In genomic region chr8:105807766-105808165, GRCm38 (mm10) we compare ENCODE assay signal across 16 mouse cellular contexts. TPM values are rescaled to one million over a fixed set of nuclear protein-coding genes. Genes with fewer than 3 reads are reported as not detected.
DNase-seq lines count a peak whose midpoint lies in the region; ATAC-seq and TF ChIP-seq lines count a peak whose summit lies in the region.
"Had no signal": no experiment of that assay in that cellular context is flagged by ENCODE, and none has a peak within 500 bp of the region (broad histone marks: within the 10 kb centered on the region; RNA-seq: fewer than 3 reads in every experiment).

No protein-coding gene starts in this region.

- peaks cover 10% of the 10 kb centered on the region for H3K36me3 ChIP-seq in heart, embryonic 16.5 days (ENCODE audit: control insufficient read depth, insufficient read depth)
- peaks cover 0 to 51% of the 10 kb centered on the region in 2 experiments; a peak in 2 of 4 replicates for H3K36me3 ChIP-seq in MEL (ENCODE audit: control insufficient read depth in 1 of 2, insufficient read depth in 2 of 2, low read length in 2 of 2)
- H3K36me3 ChIP-seq in liver, embryonic 13.5 days = peaks cover 87% of the 10 kb centered on the region
- H3K36me3 ChIP-seq in forebrain, embryonic 11.5 days (ENCODE audit: control insufficient read depth, insufficient read depth, low read length) = no peaks in the 10 kb centered on the region

- H3K27me3 ChIP-seq in heart, embryonic 16.5 days (ENCODE audit: control insufficient read depth, insufficient read depth, low read length) = no peaks in the 10 kb centered on the region
- no peaks in the 10 kb centered on the region for H3K27me3 ChIP-seq in MEL (ENCODE audit: control insufficient read depth in 1 of 2, insufficient read depth in 2 of 2, low read length in 2 of 2)
- H3K27me3 ChIP-seq in liver, embryonic 13.5 days = no peaks in the 10 kb centered on the region
- no peaks in the 10 kb centered on the region for H3K27me3 ChIP-seq in forebrain, embryonic 11.5 days (ENCODE audit: control insufficient read depth, insufficient read depth, low read length)
- H3K27me3 ChIP-seq: limb, embryonic 15.5 days had no signal

- peaks cover 20% of the 10 kb centered on the region for H3K4me1 ChIP-seq in heart, embryonic 16.5 days (ENCODE audit: control insufficient read depth, insufficient read depth, low read length)
- H3K4me1 ChIP-seq in MEL (ENCODE audit: control insufficient read depth in 1 of 2, insufficient read depth in 2 of 2, low read length in 2 of 2) = peaks cover 35 to 44% of the 10 kb centered on the region in 2 experiments
- peaks cover 32% of the 10 kb centered on the region for H3K4me1 ChIP-seq in brown adipose tissue, adult 24 weeks (ENCODE audit: control insufficient read depth, insufficient read depth, insufficient read length, low read length)
- peaks cover 95% of the 10 kb centered on the region for H3K4me1 ChIP-seq in liver, embryonic 13.5 days (replicated peaks)
- no peaks in the 10 kb centered on the region for H3K4me1 ChIP-seq in forebrain, embryonic 11.5 days (replicated peaks; ENCODE audit: control insufficient read depth, insufficient read depth, low read length)

- DNase-seq in heart, adult 9 months (ENCODE audit: low spot score in 2 of 2) = no peak
- DNase-seq in MEL (ENCODE audit: low read depth, low spot score) = no peak
- DNase-seq in liver, embryonic 13.5 days = no peak
- no peak for DNase-seq in forebrain, embryonic 11.5 days (ENCODE audit: low spot score)
- no peak for DNase-seq in adrenal gland, postnatal 25 days
- DNase-seq: adrenal gland, adult 8-10 months had no signal

- no peaks in the 10 kb centered on the region for H3K9me3 ChIP-seq in heart, embryonic 16.5 days (replicated peaks; ENCODE audit: control insufficient read depth, low read length)
- no peaks in the 10 kb centered on the region for H3K9me3 ChIP-seq in MEL (replicated peaks; ENCODE audit: insufficient read depth, low read length)
- no peaks in the 10 kb centered on the region for H3K9me3 ChIP-seq in liver, embryonic 13.5 days (replicated peaks)
- H3K9me3 ChIP-seq in forebrain, embryonic 11.5 days (ENCODE audit: control insufficient read depth, low read length) = no peaks in the 10 kb centered on the region
- H3K9me3 ChIP-seq: limb, embryonic 15.5 days had no signal

- no peak overlapping the region for H3K9ac ChIP-seq in heart, embryonic 16.5 days (ENCODE audit: low read length)
- no peak overlapping the region for H3K9ac ChIP-seq in MEL (ENCODE audit: control insufficient read depth, low read depth, low read length, poor library complexity, severe bottlenecking)
- peak overlapping the region; percentile 22; the same call in 1 of the 2 replicates for H3K9ac ChIP-seq in liver, embryonic 13.5 days
- no peak overlapping the region for H3K9ac ChIP-seq in forebrain, embryonic 11.5 days (ENCODE audit: low read length)
- H3K9ac ChIP-seq: limb, embryonic 15.5 days had no signal

- H3K27ac ChIP-seq in heart, embryonic 16.5 days (ENCODE audit: low read length) = peak overlapping the region; percentile 1; the same call in 1 of the 2 replicates
- peak overlapping the region; percentile 20; the same call in 1 of the 2 replicates for H3K27ac ChIP-seq in MEL (ENCODE audit: control insufficient read depth, low read depth, low read length)
- H3K27ac ChIP-seq in brown adipose tissue, adult 24 weeks (replicated peaks; ENCODE audit: low read depth, low read length) = 0 out of 2 replicates have a peak overlapping the region, but pooled peaks have one; percentile 7
- H3K27ac ChIP-seq in liver, embryonic 13.5 days = peak overlapping the region; percentile 71
- H3K27ac ChIP-seq in forebrain, embryonic 11.5 days (ENCODE audit: low read depth, low read length) = no peak overlapping the region
- H3K27ac ChIP-seq: left cerebral cortex, adult 2 months; limb, embryonic 15.5 days had no signal

- 63% methylated on average over 5 of the region's 5 CpGs for WGBS in heart, embryonic 16.5 days
- WGBS in liver, embryonic 13.5 days (ENCODE audit: insufficient replicate concordance) = 80% methylated on average over 5 of the region's 5 CpGs
- 91% methylated on average over 5 of the region's 5 CpGs for WGBS in forebrain, embryonic 11.5 days

- no peak for TF ChIP-seq POLR2A in MEL (IDR thresholded peaks at IDR 0.05; ENCODE audit: control insufficient read depth in 1 of 2, insufficient read depth in 1 of 2, low read depth in 1 of 2, low read length in 2 of 2, poor library complexity in 1 of 2)

- TF ChIP-seq CTCF in MEL (IDR thresholded peaks at IDR 0.05 in 2 of 3, conservative IDR thresholded peaks at IDR 0.05 in 1 of 3; ENCODE audit: control insufficient read depth in 1 of 3, insufficient read depth in 1 of 3, low read depth in 2 of 3, low read length in 3 of 3, poor library complexity in 1 of 3, severe bottlenecking in 1 of 3) = no peak

- ATAC-seq in heart, embryonic 16.5 days (replicated peaks; ENCODE audit: extremely low read depth, insufficient read depth, low FRiP score) = no peak
- no peak for ATAC-seq in liver, embryonic 13.5 days (ENCODE audit: low read depth)
- no peak for ATAC-seq in forebrain, embryonic 11.5 days (replicated peaks; ENCODE audit: low FRiP score)
- no peak for ATAC-seq in megakaryocyte-erythroid progenitor cell, adult 5-6 weeks (replicated peaks; ENCODE audit: low FRiP score, low TSS enrichment, poor library complexity, severe bottlenecking)
- ATAC-seq: CD4-positive, CD25-positive, alpha-beta regulatory T cell, adult 4 months; intestine, embryonic 16.5 days had no signal

- no peak overlapping the region for H3K4me2 ChIP-seq in heart, embryonic 16.5 days (ENCODE audit: low read depth, low read length)
- 0 out of 2 replicates have a peak overlapping the region, but pooled peaks have one; percentile 0 for H3K4me2 ChIP-seq in liver, embryonic 13.5 days
- no peak overlapping the region for H3K4me2 ChIP-seq in forebrain, embryonic 11.5 days (ENCODE audit: low read depth, low read length, severe bottlenecking)
- H3K4me2 ChIP-seq: limb, embryonic 15.5 days had no signal

- no peak overlapping the region for H3K4me3 ChIP-seq in heart, embryonic 16.5 days (ENCODE audit: low read length)
- H3K4me3 ChIP-seq in MEL (ENCODE audit: control insufficient read depth in 1 of 2, insufficient read depth in 1 of 2, low read depth in 2 of 2, low read length in 2 of 2) = no peak overlapping the region
- H3K4me3 ChIP-seq in brown adipose tissue, adult 24 weeks (ENCODE audit: insufficient read depth, low read depth, low read length) = no peak overlapping the region
- H3K4me3 ChIP-seq in liver, embryonic 13.5 days (replicated peaks) = no peak overlapping the region
- H3K4me3 ChIP-seq in forebrain, embryonic 11.5 days (ENCODE audit: low read depth, low read length) = no peak overlapping the region
- H3K4me3 ChIP-seq: left cerebral cortex, adult 2 months; limb, embryonic 15.5 days had no signal

- peaks cover 3% of the 10 kb centered on the region; the same call in 1 of the 2 replicates for H3K79me2 ChIP-seq in MEL (ENCODE audit: control insufficient read depth, insufficient read depth, low read length, poor library complexity)

- no peak for TF ChIP-seq RAD21 in MEL (IDR thresholded peaks at IDR 0.05; ENCODE audit: low read depth, low read length)

- TF ChIP-seq EP300 in MEL (IDR thresholded peaks at IDR 0.05; ENCODE audit: low read depth in 1 of 2, low read length in 2 of 2) = no peak

RNA-seq across cellular contexts. Expression of gene Ranbp10, which starts 19.4 kb away (rescaled TPM):
- polyA plus RNA-seq in heart, embryonic 16.5 days (2015; fragmentation: Nextera tagmentation; extraction: Ambion mirVana) = 8.3 and 9.2 TPM in 2 replicates
- 7.4 and 7.7 TPM in 2 replicates for total RNA-seq in MEL (2012; rRNA removed)
- 10 to 100 TPM in 1 of 2 experiments, not detected in 1; 22.1 TPM for polyA plus RNA-seq in MEL (2012; ENCODE audit: insufficient read depth in 1 of 2, insufficient read length in 2 of 2, low read depth in 1 of 2, low replicate concordance in 2 of 2, missing spikeins in 1 of 2)
- 7.5 and 7.6 TPM in 2 replicates for polyA plus RNA-seq in brown adipose tissue, adult 24 weeks (2012; ENCODE audit: insufficient read depth, insufficient read length, missing spikeins)
- polyA plus RNA-seq in liver, embryonic 13.5 days (2015; fragmentation: Nextera tagmentation; extraction: Ambion mirVana) = 36.1 and 36.2 TPM in 2 replicates
- polyA plus RNA-seq in forebrain, embryonic 11.5 days (2014; fragmentation: Nextera tagmentation; extraction: Ambion mirVana) = 15.8 and 16.1 TPM in 2 replicates
- total RNA-seq in megakaryocyte-erythroid progenitor cell, adult 5-6 weeks (2014; fragmentation: Nextera tagmentation) = 34.9 and 36.4 TPM in 2 replicates
- total RNA-seq in megakaryocyte-erythroid progenitor cell, adult 5-6 weeks (2017) = 8.3 and 16.0 TPM in 2 replicates
- total RNA-seq in adrenal gland, postnatal 25 days (2021) = 25.4 and 29.5 TPM in 2 replicates

RNA-seq across cellular contexts. Expression of gene Tsnaxip1, which starts 19.8 kb away (rescaled TPM):
- 0.43 and 0.64 TPM in 2 replicates for polyA plus RNA-seq in heart, embryonic 16.5 days (2015; fragmentation: Nextera tagmentation; extraction: Ambion mirVana)
- total RNA-seq in MEL (2012; rRNA removed) = not detected in 2 replicates
- polyA plus RNA-seq in MEL (2012; ENCODE audit: insufficient read depth in 1 of 2, insufficient read length in 2 of 2, low read depth in 1 of 2, low replicate concordance in 2 of 2, missing spikeins in 1 of 2) = under 1 TPM in 1 of 2 experiments, not detected in 1; 0.10 TPM
- not detected in 2 replicates for polyA plus RNA-seq in brown adipose tissue, adult 24 weeks (2012; ENCODE audit: insufficient read depth, insufficient read length, missing spikeins)
- 0.06 and 0.08 TPM in 2 replicates for polyA plus RNA-seq in liver, embryonic 13.5 days (2015; fragmentation: Nextera tagmentation; extraction: Ambion mirVana)
- polyA plus RNA-seq in forebrain, embryonic 11.5 days (2014; fragmentation: Nextera tagmentation; extraction: Ambion mirVana) = 0.21 and 0.23 TPM in 2 replicates
- total RNA-seq in megakaryocyte-erythroid progenitor cell, adult 5-6 weeks (2014; fragmentation: Nextera tagmentation) = not detected in 2 replicates
- total RNA-seq in megakaryocyte-erythroid progenitor cell, adult 5-6 weeks (2017) = not detected in 2 replicates
- total RNA-seq in adrenal gland, postnatal 25 days (2021) = not detected in 2 replicates
- total RNA-seq: adrenal gland, adult 8-10 months; heart, postnatal 4 days; monocyte, adult 5-6 weeks had no signal
- polyA plus RNA-seq: intestine, embryonic 16.5 days; urinary bladder, adult 2 months had no signal

RNA-seq across cellular contexts. Expression of gene Cenpt, which starts 45.3 kb away (rescaled TPM):
- polyA plus RNA-seq in heart, embryonic 16.5 days (2015; fragmentation: Nextera tagmentation; extraction: Ambion mirVana) = 34.0 and 35.6 TPM in 2 replicates
- total RNA-seq in MEL (2012; rRNA removed) = 14.2 and 15.7 TPM in 2 replicates
- 10 to 100 TPM in 1 of 2 experiments, not detected in 1; 26.5 TPM for polyA plus RNA-seq in MEL (2012; ENCODE audit: insufficient read depth in 1 of 2, insufficient read length in 2 of 2, low read depth in 1 of 2, low replicate concordance in 2 of 2, missing spikeins in 1 of 2)
- 1.4 and 3.5 TPM in 2 replicates for polyA plus RNA-seq in brown adipose tissue, adult 24 weeks (2012; ENCODE audit: insufficient read depth, insufficient read length, missing spikeins)
- polyA plus RNA-seq in liver, embryonic 13.5 days (2015; fragmentation: Nextera tagmentation; extraction: Ambion mirVana) = 21.5 and 22.3 TPM in 2 replicates
- 59.7 and 62.0 TPM in 2 replicates for polyA plus RNA-seq in forebrain, embryonic 11.5 days (2014; fragmentation: Nextera tagmentation; extraction: Ambion mirVana)
- total RNA-seq in megakaryocyte-erythroid progenitor cell, adult 5-6 weeks (2014; fragmentation: Nextera tagmentation) = 32.0 and 47.6 TPM in 2 replicates
- total RNA-seq in megakaryocyte-erythroid progenitor cell, adult 5-6 weeks (2017) = 14.2 and 20.0 TPM in 2 replicates
- 7.5 and 9.2 TPM in 2 replicates for total RNA-seq in adrenal gland, postnatal 25 days (2021)

RNA-seq across cellular contexts. Expression of gene Thap11, which starts 47.2 kb away (rescaled TPM):
- 49.0 and 50.9 TPM in 2 replicates for polyA plus RNA-seq in heart, embryonic 16.5 days (2015; fragmentation: Nextera tagmentation; extraction: Ambion mirVana)
- 41.9 and 48.8 TPM in 2 replicates for total RNA-seq in MEL (2012; rRNA removed)
- 10 to 100 TPM in 1 of 2 experiments, not detected in 1; 51.4 TPM for polyA plus RNA-seq in MEL (2012; ENCODE audit: insufficient read depth in 1 of 2, insufficient read length in 2 of 2, low read depth in 1 of 2, low replicate concordance in 2 of 2, missing spikeins in 1 of 2)
- 9.3 and 15.4 TPM in 2 replicates for polyA plus RNA-seq in brown adipose tissue, adult 24 weeks (2012; ENCODE audit: insufficient read depth, insufficient read length, missing spikeins)
- 38.2 and 40.7 TPM in 2 replicates for polyA plus RNA-seq in liver, embryonic 13.5 days (2015; fragmentation: Nextera tagmentation; extraction: Ambion mirVana)
- 85.6 and 87.3 TPM in 2 replicates for polyA plus RNA-seq in forebrain, embryonic 11.5 days (2014; fragmentation: Nextera tagmentation; extraction: Ambion mirVana)
- 24.4 and 27.1 TPM in 2 replicates for total RNA-seq in megakaryocyte-erythroid progenitor cell, adult 5-6 weeks (2014; fragmentation: Nextera tagmentation)
- 18.5 and 33.4 TPM in 2 replicates for total RNA-seq in megakaryocyte-erythroid progenitor cell, adult 5-6 weeks (2017)
- 38.0 and 40.1 TPM in 2 replicates for total RNA-seq in adrenal gland, postnatal 25 days (2021)

RNA-seq across cellular contexts. Expression of gene Gfod2, which starts 49.3 kb away (rescaled TPM):
- 7.5 and 12.0 TPM in 2 replicates for polyA plus RNA-seq in heart, embryonic 16.5 days (2015; fragmentation: Nextera tagmentation; extraction: Ambion mirVana)
- total RNA-seq in MEL (2012; rRNA removed) = 7.0 and 8.3 TPM in 2 replicates
- 1 to 10 TPM in 1 of 2 experiments, not detected in 1; 7.0 TPM for polyA plus RNA-seq in MEL (2012; ENCODE audit: insufficient read depth in 1 of 2, insufficient read length in 2 of 2, low read depth in 1 of 2, low replicate concordance in 2 of 2, missing spikeins in 1 of 2)
- 4.0 and 4.1 TPM in 2 replicates for polyA plus RNA-seq in brown adipose tissue, adult 24 weeks (2012; ENCODE audit: insufficient read depth, insufficient read length, missing spikeins)
- 2.6 and 3.1 TPM in 2 replicates for polyA plus RNA-seq in liver, embryonic 13.5 days (2015; fragmentation: Nextera tagmentation; extraction: Ambion mirVana)
- polyA plus RNA-seq in forebrain, embryonic 11.5 days (2014; fragmentation: Nextera tagmentation; extraction: Ambion mirVana) = 38.0 and 49.3 TPM in 2 replicates
- 2.3 and 2.7 TPM in 2 replicates for total RNA-seq in megakaryocyte-erythroid progenitor cell, adult 5-6 weeks (2014; fragmentation: Nextera tagmentation)
- total RNA-seq in megakaryocyte-erythroid progenitor cell, adult 5-6 weeks (2017) = 3.1 and 9.8 TPM in 2 replicates
- 9.3 and 9.6 TPM in 2 replicates for total RNA-seq in adrenal gland, postnatal 25 days (2021)
- total RNA-seq: monocyte, adult 5-6 weeks had no signal
